Mouse (Mus musculus): ENCODE data around the gene Enpp3. TPM values are rescaled to one million over a fixed set of nuclear protein-coding genes. Genes with fewer than 3 reads are reported as not detected.

Enpp3 gene
- 5.2 and 6.6 TPM in 2 replicates for polyA plus RNA-seq (2015; fragmentation: Nextera tagmentation; extraction: Ambion mirVana)

GRCm38 (mm10) chr10:24842676-24843075 is at the start of gene Enpp3:
Gene Enpp3, minus strand, starts transcription at chr10:24842823.

DNA sequence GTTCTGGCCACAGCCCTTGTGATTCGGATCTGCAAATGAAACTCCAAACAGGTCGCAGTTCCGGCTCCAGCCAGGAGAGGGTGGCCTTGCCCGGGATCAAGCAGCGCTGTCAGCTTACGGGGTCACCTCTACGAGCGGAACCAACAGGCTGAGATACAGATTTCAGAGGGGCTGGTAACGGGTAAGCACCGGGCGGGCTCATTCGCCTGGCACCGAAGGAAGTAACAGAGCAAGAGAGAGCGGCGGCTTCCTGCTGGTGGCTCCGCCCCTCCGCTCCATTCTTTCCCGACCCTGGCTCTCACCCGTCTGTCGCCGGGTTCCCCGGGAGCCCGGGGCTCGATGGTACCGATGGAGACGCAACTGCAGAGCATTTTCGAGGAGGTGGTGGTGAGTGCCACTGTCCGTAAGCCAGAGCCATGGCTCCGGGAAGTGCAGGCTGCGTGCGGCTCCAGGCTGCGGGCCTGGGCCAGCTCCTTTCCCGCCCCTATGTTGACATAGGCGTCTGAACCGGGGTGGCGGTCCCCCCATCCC is 27.2 kb upstream of the Enpp3 start, which contains the start of gene Med23:
Med23 (plus strand) TSS at position 227 of the 531 bp plus-strand sequence.

Other genes with a start within 250 kb of the Enpp3 start
- gene Ccn2, start 247.4 kb downstream of the Enpp3 start, polyA plus RNA-seq (2015; fragmentation: Nextera tagmentation; extraction: Ambion mirVana): 5.9 and 6.0 TPM in 2 replicates
- 1.8 and 2.5 TPM in 2 replicates for gene Enpp1, start 130.7 kb downstream of the Enpp3 start, polyA plus RNA-seq (2015; fragmentation: Nextera tagmentation; extraction: Ambion mirVana)
- 5.9 and 7.7 TPM in 2 replicates for gene Med23, start 27.2 kb upstream of the Enpp3 start, polyA plus RNA-seq (2015; fragmentation: Nextera tagmentation; extraction: Ambion mirVana)
- gene Arg1, start 84.7 kb upstream of the Enpp3 start, polyA plus RNA-seq (2015; fragmentation: Nextera tagmentation; extraction: Ambion mirVana): 1.2 TPM in 2 replicates